Mouse (Mus musculus) kidney, postnatal 0 days (tissue): ENCODE measurements around the gene Bbs9. TPM values are rescaled to one million over a fixed set of nuclear protein-coding genes. Genes with fewer than 3 reads are reported as not detected.

Experiments used
- ATAC-seq: fragments of 200-750 bp; cut with Nextera tagmentation; replicated peaks from 2 replicates; pipeline ENCODE4 v1.8.0; 2017; ENCODE audit warnings: low read depth, moderate number of reproducible peaks, moderate TSS enrichment, moderate library complexity; ENCODE audit not compliant: low FRiP score
- DNase-seq: peaks from one replicate; pipeline ENCODE4 v3.0.0-alpha.2; 2016; ENCODE audit warnings: low spot score
- H3K27ac ChIP-seq: fragments of 300-500 bp; sonication (generic); 2 replicates; pipeline ENCODE4 v1.5.1; 2014; ENCODE audit warnings: mild to moderate bottlenecking
- H3K27me3 ChIP-seq: fragments of 300-500 bp; sonication (generic); 2 replicates; pipeline ENCODE4 v1.6.1; 2014; ENCODE audit warnings: low read length, mixed read lengths; ENCODE audit not compliant: insufficient read depth
- H3K36me3 ChIP-seq: fragments of 300-500 bp; sonication (generic); 2 replicates; pipeline ENCODE4 v1.6.1; 2014; ENCODE audit warnings: low read length, mixed read lengths; ENCODE audit not compliant: insufficient read depth
- H3K4me1 ChIP-seq: fragments of 300-500 bp; sonication (generic); replicated peaks from 2 replicates; pipeline ENCODE4 v1.6.1; 2014; ENCODE audit warnings: antibody characterized with exemption, low read length, mixed read lengths; ENCODE audit not compliant: insufficient read depth
- H3K4me2 ChIP-seq: fragments of 300-500 bp; sonication (generic); 2 replicates; pipeline ENCODE4 v1.6.1; 2014; ENCODE audit warnings: mild to moderate bottlenecking, low read length, moderate library complexity, mixed read lengths
- H3K4me3 ChIP-seq: fragments of 300-500 bp; sonication (generic); replicated peaks from 2 replicates; pipeline ENCODE4 v1.5.1; 2014; ENCODE audit warnings: low read depth, low read length
- H3K9ac ChIP-seq: fragments of 300-500 bp; sonication (generic); 2 replicates; pipeline ENCODE4 v1.6.1; 2014; ENCODE audit warnings: low read depth, low read length
- H3K9me3 ChIP-seq: fragments of 300-500 bp; sonication (generic); replicated peaks from 2 replicates; pipeline ENCODE4 v1.6.1; 2016; ENCODE audit warnings: low read length, inconsistent platforms, mixed read lengths
- CTCF ChIP-seq: IDR thresholded peaks from 2 replicates; pipeline ENCODE4 v1.5.1; 2016; ENCODE audit warnings: antibody characterized with exemption, low read depth, mild to moderate bottlenecking, moderate library complexity
- WGBS: fragments of 180-500 bp; shearing (Covaris S2); extraction: QIAGEN DNeasy Blood & Tissue Kit; methylation state at CpG from one replicate; pipeline ENCODE4 v1.1.7; 2014; 5-methylcytosine and 5-hydroxymethylcytosine counted together
- polyA plus RNA-seq: library from polyadenylated mRNA; unstranded; fragments of >200 nt; fragmentation: Nextera tagmentation; extraction: Ambion mirVana; gene quantifications from 2 replicates; pipeline ENCODE4 v1.2.1, GENCODE M21; 2015

The Bbs9 gene
- polyA plus RNA-seq, 1 experiment from 2014 or later: 10.1 TPM

DNA sequence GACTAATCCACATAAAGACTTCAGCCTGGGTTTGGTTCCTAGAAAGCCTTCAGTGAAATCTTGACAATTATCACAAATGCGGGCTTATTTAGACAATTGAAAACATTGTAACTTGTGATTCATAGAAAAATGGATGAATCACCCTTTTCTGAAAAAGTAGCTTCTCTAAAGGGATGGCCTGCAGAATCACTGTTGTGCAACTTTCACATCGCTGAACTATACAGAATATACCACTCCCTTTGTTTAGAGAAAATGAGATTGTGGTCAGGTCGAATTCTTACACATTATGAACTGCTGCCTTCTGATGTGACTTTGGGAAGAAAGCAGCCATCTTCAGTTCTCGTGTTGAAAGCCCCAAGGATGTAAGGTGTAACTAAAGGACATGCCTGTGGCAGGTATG, 313.3 kb downstream of the Bbs9 start:
- no peaks in the 10 kb centered on the region for H3K9me3 ChIP-seq
- no peak overlapping the region for H3K9ac ChIP-seq
- H3K4me3 ChIP-seq: no peak overlapping the region
- H3K4me1 ChIP-seq: 0 out of 2 replicates have a peak, but pooled peaks cover 1% of the 10 kb centered on the region
- TF ChIP-seq CTCF: no peak
- DNase-seq (no peak), ATAC-seq (no peak)
- H3K36me3 ChIP-seq: no peaks in the 10 kb centered on the region
- H3K4me2 ChIP-seq: no peak overlapping the region
- 89% methylated on average over 4 of the region's 4 CpGs for WGBS
- no peaks in the 10 kb centered on the region for H3K27me3 ChIP-seq
- H3K27ac ChIP-seq: no peak overlapping the region

- Histone ChIP-seq H3K27me3 (no peaks in the 10 kb centered on the region), H3K36me3 (no peaks in the 10 kb centered on the region), H3K9ac (no peak overlapping the region), H3K9me3 (no peaks in the 10 kb centered on the region), H3K27ac (no peak overlapping the region), H3K4me1 (0 out of 2 replicates have a peak, but pooled peaks cover 4% of the 10 kb centered on the region), H3K4me2 (no peak overlapping the region), H3K4me3 (no peak overlapping the region)
- TF ChIP-seq CTCF: no peak
- ATAC-seq (no peak), DNase-seq (peak; percentile 18)
- WGBS: 48% methylated on average over 9 of the region's 9 CpGs
Observed at GRCm38 (mm10) chr9:22789380-22790168, 314.1 kb downstream of the Bbs9 start.

GRCm38 (mm10) chr9:22791208-22791607, 315.7 kb downstream of the Bbs9 start:
- H3K27me3 ChIP-seq: no peaks in the 10 kb centered on the region
- H3K27ac ChIP-seq: no peak overlapping the region
- ATAC-seq (no peak), DNase-seq (no peak)
- H3K9ac ChIP-seq: no peak overlapping the region
- H3K4me3 ChIP-seq: no peak overlapping the region
- no peak for TF ChIP-seq CTCF
- no peak overlapping the region for H3K4me2 ChIP-seq
- H3K9me3 ChIP-seq: no peaks in the 10 kb centered on the region
- WGBS: 93% methylated on average over 5 of the region's 5 CpGs
- 0 out of 2 replicates have a peak, but pooled peaks cover 4% of the 10 kb centered on the region for H3K4me1 ChIP-seq
- H3K36me3 ChIP-seq: no peaks in the 10 kb centered on the region

DNA sequence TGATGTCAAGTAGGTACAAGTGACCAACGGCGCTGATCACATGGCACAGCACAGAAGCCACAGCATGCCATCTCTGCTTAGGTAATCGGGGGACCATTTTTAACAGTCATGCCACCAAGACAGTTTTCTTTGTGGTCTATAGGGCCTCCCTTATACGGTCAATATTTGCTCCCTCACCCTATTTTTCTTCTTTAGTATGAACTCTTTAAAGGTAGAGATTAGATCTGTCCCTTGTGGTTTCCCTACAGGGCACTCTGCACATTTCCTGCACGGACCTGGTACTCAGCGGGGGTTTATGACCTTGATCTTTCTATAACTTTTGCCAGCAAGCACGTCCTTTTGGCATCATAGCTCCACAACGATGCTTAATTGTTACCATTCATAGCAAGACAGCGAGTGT, 316.2 kb downstream of the Bbs9 start:
- H3K9ac ChIP-seq: no peak overlapping the region
- no peaks in the 10 kb centered on the region for H3K9me3 ChIP-seq
- WGBS: 78% methylated on average over 9 of the region's 9 CpGs
- no peak for ATAC-seq
- H3K4me1 ChIP-seq: 0 out of 2 replicates have a peak, but pooled peaks cover 4% of the 10 kb centered on the region
- no peak overlapping the region for H3K4me3 ChIP-seq
- H3K27ac ChIP-seq: no peak overlapping the region
- H3K27me3 ChIP-seq: no peaks in the 10 kb centered on the region
- no peak for DNase-seq
- no peak for TF ChIP-seq CTCF
- H3K36me3 ChIP-seq: no peaks in the 10 kb centered on the region
- H3K4me2 ChIP-seq: no peak overlapping the region

GRCm38 (mm10) chr9:22793698-22794097, 318.2 kb downstream of the Bbs9 start:
- H3K36me3 ChIP-seq: no peaks in the 10 kb centered on the region
- ATAC-seq (no peak), DNase-seq (no peak)
- H3K4me2 ChIP-seq: no peak overlapping the region
- H3K9me3 ChIP-seq: no peaks in the 10 kb centered on the region
- no peaks in the 10 kb centered on the region for H3K27me3 ChIP-seq
- no peak for TF ChIP-seq CTCF
- H3K4me1 ChIP-seq: 0 out of 2 replicates have a peak, but pooled peaks cover 4% of the 10 kb centered on the region
- H3K4me3 ChIP-seq: no peak overlapping the region
- H3K9ac ChIP-seq: no peak overlapping the region
- H3K27ac ChIP-seq: no peak overlapping the region
- 32% methylated on average over 7 of the region's 7 CpGs for WGBS

DNA sequence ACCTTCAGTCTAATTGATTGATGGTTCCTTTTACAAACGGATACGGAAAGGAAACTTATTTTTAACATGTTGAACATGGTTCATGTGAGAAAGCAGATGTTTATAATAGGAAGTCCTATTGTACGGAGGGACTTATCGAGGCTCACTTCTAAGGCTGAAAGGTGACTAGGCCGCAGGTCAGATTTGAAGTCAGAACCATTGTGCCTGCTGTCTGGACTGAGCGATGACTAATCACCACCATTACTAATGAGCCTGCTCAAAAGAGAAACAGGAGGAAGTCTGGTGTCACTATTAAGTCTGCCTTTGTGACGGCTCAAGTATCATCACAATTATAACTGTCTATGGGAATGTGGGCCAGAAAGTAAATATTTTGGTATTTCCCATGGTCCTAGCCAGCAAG, 325.2 kb downstream of the Bbs9 start:
- Histone ChIP-seq H3K9me3 (no peaks in the 10 kb centered on the region), H3K4me2 (no peak overlapping the region), H3K4me1 (no peaks in the 10 kb centered on the region), H3K36me3 (no peaks in the 10 kb centered on the region), H3K4me3 (no peak overlapping the region), H3K27ac (no peak overlapping the region), H3K27me3 (no peaks in the 10 kb centered on the region), H3K9ac (no peak overlapping the region)
- DNase-seq (peak; percentile 44), ATAC-seq (no peak)
- TF ChIP-seq CTCF: no peak
- WGBS: 52% methylated on average over 7 of the region's 7 CpGs
